Mouse (Mus musculus): Measurements from ENCODE around the gene Barx1.

Gene Barx1

GRCm38 (mm10) chr13:48662431-48663143, at the start of gene Barx1:
Gene Barx1, plus strand, starts transcription at chr13:48662998.
- DNase-seq = peak; percentile 54

GRCm38 (mm10) chr13:48614525-48614924, 48.3 kb upstream of the Barx1 start:
- no peak for DNase-seq

- no peak for DNase-seq
These were observed 45.0 kb upstream of the Barx1 start for GRCm38 (mm10) chr13:48617774-48618173.

GRCm38 (mm10) chr13:48618890-48619289, 43.9 kb upstream of the Barx1 start:
- no peak for DNase-seq

- no peak for DNase-seq
These were observed 37.8 kb upstream of the Barx1 start for GRCm38 (mm10) chr13:48624968-48625398.

- peak; percentile 97 for DNase-seq
These were observed 37.2 kb upstream of the Barx1 start, which contains the start of gene Ptpdc1 for GRCm38 (mm10) chr13:48625433-48626184. Gene Ptpdc1, minus strand, starts transcription at chr13:48625664.

- no peak for DNase-seq
These were observed 31.1 kb upstream of the Barx1 start for GRCm38 (mm10) chr13:48631691-48632090.

GRCm38 (mm10) chr13:48637706-48638105, 25.1 kb upstream of the Barx1 start:
- no peak for DNase-seq

- peak; percentile 80 for DNase-seq
These were observed 23.2 kb upstream of the Barx1 start for GRCm38 (mm10) chr13:48639570-48639969.

GRCm38 (mm10) chr13:48643072-48643471, 19.7 kb upstream of the Barx1 start:
- DNase-seq = no peak

- DNase-seq = no peak
These were observed 18.8 kb upstream of the Barx1 start for GRCm38 (mm10) chr13:48643991-48644390.

GRCm38 (mm10) chr13:48646696-48647095, 16.1 kb upstream of the Barx1 start:
- no peak for DNase-seq

GRCm38 (mm10) chr13:48650615-48651014, 12.2 kb upstream of the Barx1 start:
- peak; percentile 55 for DNase-seq

GRCm38 (mm10) chr13:48651132-48652065, 11.4 kb upstream of the Barx1 start:
- DNase-seq = no peak

- DNase-seq = peak; percentile 77
These were observed 8.7 kb upstream of the Barx1 start for GRCm38 (mm10) chr13:48653788-48654770.

GRCm38 (mm10) chr13:48655637-48656036, 7.2 kb upstream of the Barx1 start:
- DNase-seq = peak; percentile 91

- peak; percentile 30 for DNase-seq
These were observed 5.0 kb upstream of the Barx1 start for GRCm38 (mm10) chr13:48657791-48658190.

GRCm38 (mm10) chr13:48658588-48659253, 4.1 kb upstream of the Barx1 start:
- peak; percentile 43 for DNase-seq

- peak; percentile 62 for DNase-seq
These were observed 3.3 kb upstream of the Barx1 start for GRCm38 (mm10) chr13:48659254-48660220.

- DNase-seq = peak; percentile 38
These were observed 2.5 kb upstream of the Barx1 start for GRCm38 (mm10) chr13:48660221-48660734.
